Mouse (Mus musculus): Measurements from ENCODE around the gene 4930523C07Rik.
A peak's percentile ranks its signal among the peaks of the same experiment; 100 is the strongest.

The 4930523C07Rik gene

DNA sequence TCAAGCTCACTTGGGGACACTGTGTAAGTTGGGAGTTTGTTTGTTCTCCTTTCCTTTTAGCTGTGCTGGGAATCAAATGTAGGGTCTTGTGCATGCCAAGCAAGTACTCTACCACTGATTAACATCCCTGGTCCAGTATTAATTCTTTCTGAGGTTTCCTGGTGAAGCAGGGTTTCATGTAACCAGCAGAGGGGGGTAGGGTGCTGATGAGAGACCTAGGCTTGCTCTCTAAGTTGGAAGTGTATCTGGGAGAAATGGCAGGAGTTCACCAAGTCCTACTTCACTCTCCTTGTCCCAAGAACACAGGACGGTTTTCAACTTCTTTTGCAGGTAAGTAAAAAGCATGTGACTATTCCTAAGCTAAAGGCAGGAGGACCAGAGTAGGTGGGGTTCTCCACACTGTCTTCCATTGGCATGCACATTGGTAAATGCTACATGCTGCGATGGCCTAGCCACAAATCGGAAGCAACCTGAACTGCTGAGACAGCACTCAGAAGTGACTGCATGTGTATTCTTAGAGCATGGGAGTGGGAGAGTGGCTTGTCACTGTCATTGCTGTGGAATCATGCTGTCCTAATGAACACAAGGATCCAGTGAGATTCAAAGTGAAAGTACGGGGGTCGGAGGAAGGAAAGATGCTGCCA lies 55.6 kb downstream of the 4930523C07Rik start:
- peak; percentile 75 for DNase-seq (ENCODE audit: low spot score)

DNA sequence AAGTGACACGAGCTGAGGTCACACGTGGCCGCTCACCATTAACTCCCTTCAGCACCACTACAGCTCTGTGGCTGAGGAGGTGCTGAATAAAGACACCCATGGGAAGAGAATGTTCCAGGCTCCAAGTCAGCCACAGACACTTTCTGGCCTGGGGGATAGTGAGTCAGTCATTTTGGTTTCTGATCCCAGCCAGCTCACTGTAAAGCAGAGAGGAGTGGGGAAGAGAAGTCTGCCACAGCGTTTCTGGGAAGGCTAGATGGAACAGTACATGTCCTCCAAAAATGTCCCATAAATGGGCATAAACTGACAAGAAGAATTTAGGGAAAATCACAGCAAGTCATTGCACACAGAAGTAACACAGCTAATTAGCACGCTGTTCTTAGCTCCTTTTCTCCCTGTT lies 56.8 kb downstream of the 4930523C07Rik start:
- DNase-seq (ENCODE audit: low spot score): peak; percentile 35

DNA sequence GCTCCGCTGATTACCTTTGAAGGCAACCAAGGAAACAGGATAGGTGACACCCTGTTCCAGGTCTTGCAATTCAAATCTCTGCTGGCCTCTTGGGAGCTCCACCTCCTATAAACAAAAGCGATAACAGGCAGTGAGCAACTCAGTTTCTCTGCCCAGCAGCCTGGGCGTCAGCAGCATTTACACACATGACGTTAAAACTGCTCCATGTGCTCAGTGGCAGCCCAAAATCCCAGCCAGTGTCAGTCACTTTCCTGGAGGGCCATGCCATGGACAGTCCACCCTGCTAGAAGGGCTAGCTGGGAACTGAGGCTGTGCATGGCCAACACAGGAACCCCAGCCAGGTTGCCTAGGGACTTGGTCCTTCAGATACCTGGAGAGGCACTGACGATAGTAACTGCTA lies 61.2 kb downstream of the 4930523C07Rik start:
- DNase-seq (ENCODE audit: low spot score): no peak

DNA sequence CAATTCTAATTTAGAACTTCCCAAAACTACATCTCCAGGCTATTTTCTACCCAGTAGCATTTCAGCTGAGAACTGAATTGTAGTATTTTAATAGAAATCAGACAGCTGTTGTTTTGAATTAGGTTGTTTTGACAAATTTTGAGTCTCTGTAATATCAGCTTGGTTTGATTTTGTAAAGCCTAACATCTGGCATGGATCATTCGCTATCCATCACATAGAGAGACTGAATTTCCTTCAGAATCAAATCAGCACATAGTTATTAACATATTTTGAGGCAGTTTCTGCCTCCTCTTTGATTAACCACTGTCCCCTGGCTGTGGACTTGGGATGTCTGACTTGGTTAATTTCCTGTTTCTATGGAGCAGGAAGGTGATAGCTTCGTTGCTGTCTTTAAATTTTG lies 64.4 kb downstream of the 4930523C07Rik start:
- DNase-seq (ENCODE audit: low spot score): no peak

DNA sequence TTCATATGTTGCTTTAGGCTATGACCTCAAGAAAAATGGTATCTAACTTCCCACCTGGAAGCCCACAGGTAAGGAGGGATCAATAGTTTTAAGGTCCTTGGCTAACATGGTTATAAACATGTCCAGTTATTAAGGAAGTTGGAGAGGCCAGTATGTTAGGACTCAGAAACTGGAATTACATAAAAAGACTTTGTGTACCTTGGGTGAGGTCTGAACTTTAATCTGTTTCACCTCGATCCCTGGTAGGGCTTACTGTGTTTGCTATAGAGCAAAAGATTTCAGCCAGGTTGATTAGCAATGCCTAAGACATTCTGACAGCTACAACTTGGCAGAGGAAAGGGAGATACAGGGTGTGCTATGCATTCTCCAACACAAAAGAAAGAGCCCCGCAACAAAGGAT lies 79.8 kb downstream of the 4930523C07Rik start:
- DNase-seq (ENCODE audit: low spot score): no peak
